Mouse (Mus musculus) gastrocnemius, postnatal 36 days (tissue): ENCODE measurements around the gene Dgkh. TPM values are rescaled to one million over a fixed set of nuclear protein-coding genes. Genes with fewer than 3 reads are reported as not detected.
"Not testable (repeated sequence)": the region's sequence is repeated elsewhere in the genome, so short reads cannot be mapped to it uniquely, and the experiment has no call there.

ENCODE experiments used
- DNase-seq, 2 experiments: peaks; one replicate each; pipeline ENCODE4 v3.0.0; 2022
- intact Hi-C: fragments of 180-260 bp; cut with DNase I; formaldehyde crosslinking; loops from one replicate; pipeline ENCODE4 v1.15.1; 2025
- long read RNA-seq, 2 experiments: library from polyadenylated mRNA; stranded (forward); transcript quantifications; one replicate each; pipeline ENCODE4 v2.0.0; 2021
- total RNA-seq, 2 experiments: library from RNA; stranded (reverse); gene quantifications; 2 replicates each; pipeline ENCODE4 v1.2.3; 2021

Gene Dgkh
- total RNA-seq = 1 to 10 TPM; 2.4 to 3.2 TPM
- long read RNA-seq, experiment 1 = 0 reads
- long read RNA-seq, experiment 2, partial matches to known transcripts = 1 of 2 reads
- long read RNA-seq, experiment 2, other reads (novel, unspliced or antisense) = 1 of 2 reads

- DNase-seq = peak; percentile 86 to 91
- intact Hi-C loops = loop anchor here (5.0 kb wide), 1 partner anchor 115 kb away; the partner anchor contains the start of gene Vwa8
Measured at GRCm38 (mm10) chr14:78732617-78733312, at the start of gene Dgkh. Dgkh (minus strand) TSS chr14:78732776.

DNA sequence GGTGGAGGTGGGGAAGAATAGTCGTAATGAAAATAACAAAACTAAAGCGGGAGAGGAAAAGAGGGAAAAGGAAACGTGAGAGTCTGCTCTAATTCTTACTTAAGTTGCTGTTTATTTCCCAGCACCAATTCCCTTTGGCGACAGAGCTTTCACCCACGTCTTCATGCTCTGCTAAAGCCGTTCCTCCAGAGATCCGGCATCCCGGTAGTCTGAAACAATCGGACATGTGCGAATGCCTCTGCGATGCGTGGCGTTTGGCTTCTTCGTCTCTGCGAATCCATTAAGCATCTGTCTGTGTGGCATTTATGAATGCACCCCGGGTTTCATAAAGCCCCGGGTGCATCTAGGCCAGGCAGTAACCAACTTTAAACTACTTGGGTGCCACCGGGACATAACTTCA is 44.6 kb upstream of the Dgkh start:
- intact Hi-C loops = no loop called here
- DNase-seq = no peak

- intact Hi-C loops = no loop called here
- DNase-seq = no peak
Measured at GRCm38 (mm10) chr14:78776659-78777058, 44.1 kb upstream of the Dgkh start.

- intact Hi-C loops = no loop called here
- DNase-seq = no peak
Measured at GRCm38 (mm10) chr14:78775699-78776098, 43.1 kb upstream of the Dgkh start.

DNA sequence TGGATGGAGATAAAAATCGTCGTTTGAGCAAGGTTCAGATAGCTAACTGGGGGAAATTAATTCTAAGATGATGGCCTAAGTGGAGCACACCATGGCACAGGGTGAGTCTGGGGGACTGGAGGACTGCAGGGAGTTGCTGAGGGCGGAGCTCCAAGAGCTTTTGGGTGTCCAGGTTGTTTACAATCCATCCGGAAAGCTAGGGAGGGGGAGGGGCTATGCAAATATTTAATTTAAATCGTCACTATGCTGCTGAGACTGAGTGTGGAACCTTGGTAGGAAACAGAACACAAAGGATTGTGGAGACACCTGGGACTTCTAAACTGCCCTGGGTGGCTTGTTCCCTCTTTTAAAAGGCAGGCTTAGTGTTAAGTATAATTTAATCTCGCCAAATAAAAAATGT is 42.6 kb upstream of the Dgkh start:
- DNase-seq = no peak
- intact Hi-C loops = no loop called here

DNA sequence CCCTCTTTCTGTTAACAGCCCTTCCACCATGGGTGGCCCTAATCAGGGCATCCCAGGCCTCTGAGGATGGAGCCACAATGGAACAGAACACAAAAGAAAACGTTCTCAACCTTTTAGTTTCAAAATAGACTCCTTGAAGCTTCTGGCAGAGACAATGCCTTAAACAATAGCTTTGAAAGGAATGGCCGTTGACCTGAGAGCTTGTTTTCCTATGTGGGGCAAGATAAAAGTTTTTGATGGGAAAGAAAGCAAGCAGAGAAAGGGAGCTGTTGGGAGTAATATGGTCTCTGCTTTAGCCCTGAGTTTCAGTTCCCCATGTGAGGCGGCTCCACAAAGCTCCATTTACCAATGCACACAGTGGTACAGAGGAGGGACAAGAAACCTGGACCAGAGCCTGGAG is 37.9 kb upstream of the Dgkh start:
- intact Hi-C loops = no loop called here
- no peak for DNase-seq

- DNase-seq = no peak
- intact Hi-C loops = no loop called here
Measured at GRCm38 (mm10) chr14:78761064-78761463, 28.5 kb upstream of the Dgkh start.

DNA sequence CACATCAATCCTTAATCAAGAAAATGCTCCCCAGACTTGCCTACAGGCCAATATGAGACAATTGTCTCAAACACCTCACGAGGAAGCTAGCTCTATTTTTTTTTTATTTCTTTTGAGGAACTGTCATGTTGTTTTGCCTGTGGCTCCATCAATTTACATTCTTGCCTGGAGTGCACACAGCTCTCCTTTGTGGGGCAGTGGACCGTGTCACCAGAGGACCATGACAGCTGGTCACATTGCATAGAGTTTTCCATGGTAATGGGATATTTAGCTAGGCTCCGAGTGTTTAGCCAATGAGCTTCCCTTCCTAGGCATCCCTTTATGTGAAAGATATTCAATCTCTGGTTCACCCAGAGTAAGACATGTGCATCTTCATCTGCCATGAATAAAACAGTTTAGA is 26.9 kb upstream of the Dgkh start:
- DNase-seq = no peak
- intact Hi-C loops = no loop called here

DNA sequence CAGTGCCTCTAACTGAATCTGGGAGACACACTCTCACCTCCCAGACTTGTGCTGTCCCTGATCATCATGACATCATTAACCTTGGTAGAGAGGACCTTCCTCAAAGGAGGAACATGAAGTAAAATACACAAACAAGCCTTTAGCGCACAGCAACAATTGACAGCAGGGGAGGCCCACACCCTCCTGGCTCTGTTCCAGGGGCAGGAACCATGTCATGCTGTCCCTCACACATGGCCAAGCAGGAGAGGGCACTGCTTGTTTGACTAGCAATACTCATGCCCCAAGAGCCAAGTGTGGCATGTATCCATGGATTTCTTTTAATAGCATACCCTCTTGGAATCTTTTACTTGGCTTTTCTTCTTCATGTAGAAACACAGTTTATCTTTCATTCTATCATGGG is 22.7 kb upstream of the Dgkh start:
- DNase-seq = no peak

DNA sequence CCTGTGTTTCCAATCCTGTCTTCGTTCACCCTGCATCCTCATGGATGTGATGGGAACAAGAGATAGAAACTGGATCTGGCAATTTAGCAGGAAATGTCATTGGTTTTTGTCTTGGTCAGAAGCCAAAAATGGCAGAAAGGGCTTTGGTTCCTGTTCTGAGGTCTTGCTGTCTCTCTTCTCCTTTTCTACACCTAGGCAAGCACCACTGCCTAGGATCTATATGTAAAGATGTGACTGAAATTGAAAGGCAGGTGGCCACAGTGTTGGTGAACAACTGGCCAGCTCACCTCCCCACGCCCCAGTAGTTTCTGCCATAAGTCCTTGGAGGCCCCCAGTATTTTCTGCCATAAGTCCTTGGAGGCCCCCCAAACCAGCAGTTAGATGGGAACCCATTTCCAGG is 16.1 kb upstream of the Dgkh start:
- DNase-seq = no peak

More for the DNA sequence above, 22.7 kb upstream of the Dgkh start:
- intact Hi-C loops = no loop called here

DNA sequence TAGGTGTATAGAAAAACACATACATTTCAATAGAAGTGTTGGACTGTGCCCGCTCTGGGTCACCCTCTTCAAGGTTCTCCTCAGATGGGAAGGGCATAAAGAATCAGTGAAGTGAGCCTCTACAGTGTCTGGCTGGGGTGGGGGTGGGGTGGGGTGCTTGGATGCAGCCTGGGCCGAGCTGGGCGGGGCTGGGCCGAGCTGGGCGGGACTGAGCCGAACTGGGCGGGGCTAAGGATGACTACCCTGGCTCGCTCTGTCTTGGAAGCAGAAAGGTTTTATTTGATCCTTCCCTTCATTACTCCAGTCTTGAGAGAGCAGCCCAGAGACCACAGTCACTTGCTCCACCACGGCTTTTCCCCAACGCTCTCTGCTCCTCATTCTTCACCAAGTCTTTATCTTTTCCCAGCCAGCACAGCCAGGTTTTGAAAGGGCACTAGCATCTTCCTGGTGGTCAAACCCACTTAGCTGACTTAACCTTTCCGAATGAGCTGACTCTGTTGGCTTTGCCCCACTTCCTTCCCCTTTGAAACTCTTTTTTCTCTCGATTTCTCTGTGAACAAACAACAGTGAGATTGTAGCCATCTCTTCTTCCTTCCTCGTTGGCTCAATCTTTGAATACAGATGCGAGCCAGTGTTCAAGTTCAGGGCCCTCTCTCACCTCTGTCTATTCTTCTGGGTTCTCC is 15.5 kb upstream of the Dgkh start:
- intact Hi-C loops = no loop called here
- DNase-seq = no peak

More for the DNA sequence above, 16.1 kb upstream of the Dgkh start:
- intact Hi-C loops = no loop called here

- DNase-seq = no peak
- intact Hi-C loops = no loop called here
Measured at GRCm38 (mm10) chr14:78747454-78747853, 14.9 kb upstream of the Dgkh start.

GRCm38 (mm10) chr14:78734605-78735004 is 2.0 kb upstream of the Dgkh start:
- intact Hi-C loops = loop anchor here (5.0 kb wide), 1 partner anchor 113 kb away; the partner anchor contains the start of gene Vwa8
- no peak for DNase-seq

DNA sequence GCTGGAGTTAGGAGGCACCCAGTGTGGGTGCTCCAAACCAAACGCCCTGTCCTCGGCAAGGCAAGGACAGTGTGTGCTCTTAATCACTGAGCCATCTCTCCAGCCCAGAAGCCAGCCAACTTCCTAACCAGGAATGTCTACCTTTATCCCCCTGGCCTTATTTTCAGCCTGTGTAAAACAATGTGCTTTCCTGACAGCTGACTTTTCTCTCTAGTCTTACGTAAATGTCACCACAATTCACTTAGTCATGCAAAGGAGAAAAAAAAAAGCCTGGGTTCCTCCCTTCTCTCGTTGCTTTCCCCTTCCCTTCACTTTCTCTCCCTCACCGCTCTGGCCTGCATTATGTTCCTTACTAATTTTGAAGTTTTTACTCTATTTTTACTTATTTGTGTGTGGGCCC is 1.6 kb upstream of the Dgkh start:
- intact Hi-C loops = loop anchor here (5.0 kb wide), 1 partner anchor 113 kb away; the partner anchor contains the start of gene Vwa8
- not testable (repeated sequence) for DNase-seq

DNA sequence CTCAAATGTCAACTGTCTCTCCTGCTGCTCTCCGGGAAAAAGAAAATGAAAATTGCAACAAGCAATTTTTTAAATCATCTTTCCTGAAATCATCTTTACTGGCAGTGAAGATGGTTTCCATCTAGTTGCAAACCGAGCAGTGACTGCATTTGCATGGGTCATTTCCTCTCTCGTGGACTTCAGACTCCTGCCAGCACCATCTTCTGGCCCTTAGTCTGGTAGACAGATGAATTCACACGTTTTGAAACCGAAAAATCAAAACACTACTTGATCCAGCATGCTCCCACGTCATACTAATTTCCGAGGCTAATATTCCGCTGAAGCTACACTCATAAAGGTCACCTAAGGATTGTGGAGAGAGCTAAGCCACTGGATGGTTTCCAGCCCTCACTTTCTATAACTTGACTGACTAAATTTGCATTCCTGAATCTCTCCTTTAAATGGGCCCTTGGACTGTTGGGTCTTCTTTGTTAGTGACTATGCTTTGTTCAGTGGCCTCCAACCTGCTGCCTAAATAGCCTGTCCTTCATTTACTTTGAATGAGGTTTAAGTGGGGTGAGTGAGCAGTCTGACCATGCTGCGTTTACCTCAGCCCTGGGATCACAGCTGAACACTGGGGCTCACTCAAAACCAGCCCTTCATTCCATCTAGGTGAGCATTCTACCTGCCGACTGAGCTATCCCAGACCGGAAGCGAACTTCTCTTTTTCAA is 945 bp upstream of the Dgkh start:
- DNase-seq = no peak
- intact Hi-C loops = loop anchor here (5.0 kb wide), 1 partner anchor 114 kb away; the partner anchor contains the start of gene Vwa8

DNA sequence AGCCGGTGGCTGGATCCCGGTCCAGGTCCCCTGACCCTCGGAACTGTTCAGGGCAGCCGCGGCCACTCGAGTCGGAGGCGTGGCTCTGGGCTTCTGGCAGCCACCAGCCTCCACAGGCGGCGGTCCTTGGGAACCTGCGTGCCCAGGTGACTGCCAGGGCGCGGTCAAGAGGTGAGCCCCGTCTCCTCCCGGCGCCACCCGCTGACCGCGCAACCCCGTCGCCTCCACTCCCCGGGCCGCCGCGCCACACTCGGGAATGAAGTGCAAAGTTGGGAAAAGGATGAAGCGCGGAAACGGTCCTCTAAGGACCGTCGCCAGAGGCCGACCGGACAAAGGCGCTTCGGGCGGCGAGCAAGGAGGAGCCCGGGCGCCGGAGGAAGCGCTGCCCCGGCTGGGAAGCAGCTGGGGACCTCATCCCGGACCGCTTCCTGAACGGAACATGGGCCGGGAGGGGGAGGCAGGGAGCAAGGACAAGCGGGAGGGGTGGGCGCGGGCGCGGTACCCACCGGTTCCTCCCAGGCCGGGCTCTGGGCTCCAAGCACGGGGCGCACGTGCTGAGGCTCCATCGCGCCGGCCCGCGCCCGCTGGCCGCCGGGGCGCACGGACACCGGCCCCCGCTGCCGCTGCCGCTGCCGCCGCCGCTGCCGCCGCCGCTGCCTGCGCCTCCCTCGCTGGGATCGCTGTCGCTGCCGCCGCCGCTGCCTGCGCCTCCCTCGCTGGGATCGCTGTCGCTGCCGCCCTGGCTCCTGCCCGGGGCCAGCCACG is 542 bp downstream of the Dgkh start:
- DNase-seq = peak; percentile 31 to 45
- intact Hi-C loops = loop anchor here (5.0 kb wide), 1 partner anchor 115 kb away; the partner anchor contains the start of gene Vwa8

- no peak for DNase-seq
Measured at GRCm38 (mm10) chr14:78731240-78731639, 1.3 kb downstream of the Dgkh start.

DNA sequence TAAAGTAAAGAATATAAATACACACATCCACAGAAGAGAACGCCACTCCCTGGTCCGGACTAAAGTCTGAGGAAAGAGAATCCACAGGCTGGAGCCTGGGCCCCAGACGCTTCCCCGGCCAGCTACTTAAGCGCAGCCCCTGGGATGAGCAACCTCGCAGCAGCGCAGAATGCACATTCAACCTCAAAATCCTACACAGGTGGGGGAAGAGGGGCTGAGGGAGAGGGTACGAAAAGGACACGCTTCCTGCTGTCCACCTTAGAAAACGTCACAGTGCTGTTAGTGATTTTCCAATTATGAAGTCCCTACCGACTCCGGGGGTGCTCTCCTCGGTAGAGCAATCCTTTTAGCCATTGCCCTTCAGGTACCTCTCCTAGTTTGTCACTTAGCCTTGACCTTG is 6.6 kb downstream of the Dgkh start:
- intact Hi-C loops = no loop called here
- DNase-seq = no peak

More at GRCm38 (mm10) chr14:78731240-78731639, 1.3 kb downstream of the Dgkh start:
- intact Hi-C loops = loop anchor here (5.0 kb wide), 1 partner anchor 116 kb away; the partner anchor contains the start of gene Vwa8

- DNase-seq = no peak
- intact Hi-C loops = no loop called here
Measured at GRCm38 (mm10) chr14:78725307-78725956, 7.1 kb downstream of the Dgkh start.
